Mouse (Mus musculus) ES-E14 (cell line): ENCODE measurements at regions not wholly inside any gene's neighbourhood (a gene's known extent, or its start where the extent isn't known, plus 50 kb on each side); places are given as distances from the start of the nearest gene placed in this dataset.

ENCODE experiments used
- DNase-seq: peaks from one replicate; pipeline ENCODE4 v3.0.0-alpha.2; 2013; ENCODE audit warnings: low read depth, low spot score
- H3K27ac ChIP-seq: 2 replicates; pipeline ENCODE4 v1.5.1; 2012; ENCODE audit warnings: low read depth, mild to moderate bottlenecking, low read length, moderate library complexity, mixed read lengths; ENCODE audit not compliant: poor library complexity, insufficient read depth, severe bottlenecking
- H3K36me3 ChIP-seq: 2 replicates; pipeline ENCODE4 v1.6.1; 2012; ENCODE audit warnings: mild to moderate bottlenecking, low read length, moderate library complexity, mixed read lengths; ENCODE audit not compliant: control insufficient read depth, poor library complexity, insufficient read depth, severe bottlenecking
- H3K4me1 ChIP-seq, 2 experiments: fragments of 150-350 bp in 1 of 2; sonication (generic) in 1 of 2; 2 replicates each; pipeline ENCODE4 v1.6.1; 2012; ENCODE audit warnings: low read length in 2 of 2, mild to moderate bottlenecking in 1 of 2, mixed read lengths in 1 of 2; ENCODE audit not compliant: control insufficient read depth in 2 of 2, insufficient read depth in 2 of 2, poor library complexity in 1 of 2
- H3K4me3 ChIP-seq, 2 experiments: fragments of 150-350 bp in 1 of 2; sonication (generic) in 1 of 2; 2 replicates each; pipeline ENCODE4 v1.5.1; 2012; ENCODE audit warnings: low read length in 2 of 2, low read depth in 1 of 2, mild to moderate bottlenecking in 1 of 2, mixed read lengths in 1 of 2; ENCODE audit not compliant: insufficient read depth in 1 of 2, poor library complexity in 1 of 2, severe bottlenecking in 1 of 2
- H3K9ac ChIP-seq: 2 replicates; pipeline ENCODE4 v1.6.1; 2012; ENCODE audit warnings: low read depth, mild to moderate bottlenecking, low read length, mixed read lengths; ENCODE audit not compliant: poor library complexity, insufficient read depth, severe bottlenecking
- H3K9me3 ChIP-seq: fragments of 150-350 bp; sonication (generic); 2 replicates; pipeline ENCODE4 v1.6.1; 2012; ENCODE audit warnings: low read depth, mild to moderate bottlenecking, low read length; ENCODE audit not compliant: control insufficient read depth, insufficient read depth
- CHD2 ChIP-seq: IDR thresholded peaks from 2 replicates; pipeline ENCODE4 v1.6.1; 2014; ENCODE audit warnings: mild to moderate bottlenecking, low read depth, low read length, inconsistent platforms
- HCFC1 ChIP-seq: IDR thresholded peaks from 2 replicates; pipeline ENCODE4 v1.6.1; 2012; ENCODE audit warnings: low read length, inconsistent platforms, borderline replicate concordance; ENCODE audit not compliant: insufficient read depth
- MAFK ChIP-seq: IDR thresholded peaks from 2 replicates; pipeline ENCODE4 v1.6.1; 2014; ENCODE audit warnings: mild to moderate bottlenecking, low read depth, low read length, inconsistent platforms; ENCODE audit not compliant: insufficient read depth
- ZC3H11A ChIP-seq: IDR thresholded peaks from 2 replicates; pipeline ENCODE4 v1.6.1; 2012; ENCODE audit warnings: low read depth, mild to moderate bottlenecking, inconsistent platforms, low read length, borderline replicate concordance
- ZNF384 ChIP-seq: IDR thresholded peaks from 2 replicates; pipeline ENCODE4 v1.6.1; 2012; ENCODE audit warnings: low read depth, low read length, inconsistent platforms
- in situ Hi-C, 2 experiments: fragments of 600-800 bp; cut with MboI; formaldehyde crosslinking; loops; one replicate each; pipeline ENCODE4 v1.15.1; 2025; ENCODE audit warnings: low sequenced_read_pairs in 2 of 2, inconsistent platforms in 1 of 2; ENCODE audit not compliant: unreplicated experiment in 2 of 2

DNA sequence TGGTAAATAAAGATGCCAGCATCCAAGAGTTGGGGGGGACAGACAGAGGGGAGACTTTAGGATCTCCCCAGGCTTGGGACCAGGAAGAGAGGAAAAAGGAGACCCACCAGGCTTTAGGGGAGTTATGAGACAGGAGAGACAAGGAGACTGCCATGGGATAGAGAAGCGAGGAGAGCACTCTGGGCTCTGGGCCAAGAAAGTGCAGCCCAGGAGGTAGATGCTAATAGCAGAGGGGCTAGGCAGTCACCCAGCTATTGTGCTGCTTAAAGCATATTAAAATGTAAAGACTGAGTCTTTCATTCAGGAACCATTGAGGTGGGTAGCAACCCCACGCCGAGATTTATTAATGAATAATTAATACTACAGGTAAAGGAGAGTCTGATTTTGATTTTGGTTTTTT is 208.8 kb downstream of the Gm19935 start:
- Histone ChIP-seq H3K9me3 (no peaks in the 10 kb centered on the region), H3K4me3 (no peak overlapping the region), H3K9ac (no peak overlapping the region), H3K36me3 (no peaks in the 10 kb centered on the region), H3K27ac (no peak overlapping the region), H3K4me1 (no peaks in the 10 kb centered on the region)
- no peak for DNase-seq
- TF ChIP-seq ZC3H11A (no peak), HCFC1 (no peak), MAFK (no peak), ZNF384 (no peak), CHD2 (no peak)
- in situ Hi-C loops: no loop called here

DNA sequence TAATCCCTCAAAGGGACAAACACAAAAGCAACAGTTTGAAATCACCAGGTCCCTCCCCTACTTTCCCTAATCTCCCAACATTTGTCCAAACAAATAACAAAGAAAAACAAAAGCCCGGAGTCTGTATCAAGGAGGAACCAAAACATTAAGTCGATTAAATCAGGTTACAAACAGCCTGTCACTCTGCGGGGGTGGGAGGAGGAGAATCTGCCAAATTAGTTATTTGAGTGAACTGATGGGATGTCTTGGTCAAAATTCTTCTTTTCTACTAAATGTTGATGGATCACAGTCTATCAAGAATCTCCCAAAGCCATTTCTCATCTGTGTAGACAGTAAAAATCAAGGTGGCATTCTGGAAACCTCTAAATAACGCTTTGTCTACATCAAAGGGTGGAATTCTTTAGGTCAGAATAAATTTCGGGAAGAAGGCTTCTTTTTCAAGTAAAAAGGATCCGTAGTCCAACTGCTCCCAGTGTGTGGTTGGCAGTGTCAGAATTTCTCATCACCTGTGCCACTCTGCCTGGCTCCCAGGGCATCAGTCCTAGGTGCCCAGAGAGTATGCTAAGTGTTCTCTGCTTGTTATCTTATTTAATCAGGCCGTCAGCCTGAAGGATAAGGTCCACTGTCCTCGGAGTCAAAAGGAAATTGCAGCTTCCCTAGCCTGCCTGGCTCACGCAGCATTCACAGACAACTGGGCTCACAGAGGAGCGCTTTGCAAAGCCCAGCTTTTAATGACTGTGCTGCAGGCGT is 216.1 kb downstream of the Gm19935 start:
- Histone ChIP-seq H3K4me3 (no peak overlapping the region), H3K9me3 (no peaks in the 10 kb centered on the region), H3K4me1 (no peaks in the 10 kb centered on the region), H3K9ac (no peak overlapping the region), H3K36me3 (no peaks in the 10 kb centered on the region), H3K27ac (no peak overlapping the region)
- no peak for DNase-seq
- TF ChIP-seq CHD2: no peak
- TF ChIP-seq ZC3H11A: no peak
- TF ChIP-seq HCFC1: no peak
- no peak for TF ChIP-seq ZNF384
- TF ChIP-seq MAFK: no peak
- in situ Hi-C loops: no loop called here

DNA sequence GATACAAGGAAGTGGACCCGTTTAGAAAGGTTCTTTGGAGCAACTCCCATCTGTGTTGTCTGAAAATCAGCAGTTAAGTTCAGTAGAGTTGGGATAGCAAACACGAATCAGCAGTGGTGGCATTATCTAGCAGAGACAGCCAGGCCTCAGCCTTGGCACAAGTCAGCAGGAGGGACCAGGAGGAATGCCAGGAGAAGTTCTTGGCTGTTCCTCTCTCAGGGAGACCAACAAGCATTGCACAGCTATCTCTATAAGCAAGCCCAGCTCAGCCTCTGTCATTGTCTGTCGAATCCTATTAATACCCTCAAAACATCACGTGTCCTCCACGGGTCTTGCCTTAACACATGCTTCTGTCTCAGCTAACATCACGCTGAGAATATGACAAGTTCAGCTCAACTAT is 219.8 kb downstream of the Gm19935 start:
- TF ChIP-seq ZC3H11A (no peak), ZNF384 (no peak), MAFK (no peak), CHD2 (no peak), HCFC1 (no peak)
- H3K4me1 ChIP-seq: no peaks in the 10 kb centered on the region
- no peak overlapping the region for H3K4me3 ChIP-seq
- H3K36me3 ChIP-seq: no peaks in the 10 kb centered on the region
- H3K9me3 ChIP-seq: no peaks in the 10 kb centered on the region
- no peak overlapping the region for H3K27ac ChIP-seq
- in situ Hi-C loops: no loop called here
- DNase-seq: no peak
- no peak overlapping the region for H3K9ac ChIP-seq

DNA sequence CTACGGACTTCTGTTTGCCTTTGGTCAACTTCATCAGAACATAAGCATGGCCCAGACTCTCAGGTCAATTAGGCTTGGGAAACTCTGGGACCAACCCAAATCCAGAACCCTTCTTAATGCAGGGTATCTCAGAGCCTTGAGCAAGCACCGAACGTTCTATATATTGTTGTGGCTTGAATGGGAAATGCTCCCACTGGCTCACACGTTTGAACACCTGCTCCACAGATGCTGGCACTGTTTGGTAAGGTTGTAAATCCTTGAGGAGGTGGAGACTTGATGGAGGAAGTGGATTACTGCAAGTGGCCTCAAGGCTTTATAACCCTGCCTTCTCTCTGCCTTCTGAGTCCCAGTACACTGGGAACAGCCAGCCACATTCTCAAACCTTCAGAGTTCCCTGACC is 231.3 kb upstream of the Tox3 start:
- in situ Hi-C loops: no loop called here
- no peak for DNase-seq
- H3K9ac ChIP-seq: no peak overlapping the region

DNA sequence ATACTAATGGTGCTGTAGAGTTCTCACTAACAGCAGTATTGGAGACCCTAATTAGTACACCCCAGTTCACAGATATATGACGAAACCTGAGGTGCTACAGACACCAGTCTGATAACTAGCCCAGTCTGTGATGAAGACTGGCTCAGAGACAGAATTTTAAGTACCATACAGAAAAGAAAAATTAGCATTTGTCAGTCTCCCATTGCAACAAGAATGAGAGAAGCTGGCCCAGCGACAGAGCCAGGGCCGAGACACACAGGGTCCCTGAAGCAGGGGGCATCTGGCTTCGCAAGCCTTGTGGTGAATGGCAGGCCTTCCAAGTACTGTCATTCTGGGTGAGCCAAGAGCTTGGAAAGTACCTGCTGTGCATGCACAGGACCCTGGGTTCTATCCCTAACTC is 228.8 kb upstream of the Tox3 start:
- TF ChIP-seq CHD2 (no peak), MAFK (no peak), HCFC1 (no peak), ZC3H11A (no peak), ZNF384 (no peak)
- H3K27ac ChIP-seq: no peak overlapping the region
- no peaks in the 10 kb centered on the region for H3K9me3 ChIP-seq
- H3K4me1 ChIP-seq: no peaks in the 10 kb centered on the region
- in situ Hi-C loops: no loop called here
- no peak overlapping the region for H3K4me3 ChIP-seq
- no peak overlapping the region for H3K9ac ChIP-seq
- DNase-seq: no peak
- H3K36me3 ChIP-seq: no peaks in the 10 kb centered on the region

More for the DNA sequence above, 231.3 kb upstream of the Tox3 start:
- Histone ChIP-seq H3K4me1 (no peaks in the 10 kb centered on the region), H3K36me3 (no peaks in the 10 kb centered on the region), H3K27ac (no peak overlapping the region), H3K9me3 (no peaks in the 10 kb centered on the region), H3K4me3 (no peak overlapping the region)
- no peak for TF ChIP-seq MAFK
- TF ChIP-seq HCFC1: no peak
- TF ChIP-seq ZNF384: no peak
- TF ChIP-seq CHD2: no peak
- TF ChIP-seq ZC3H11A: no peak
